Mouse (Mus musculus) lung, postnatal 14 days (tissue): ENCODE measurements around the gene Arhgef19.
A peak's percentile ranks its signal among the peaks of the same experiment; 100 is the strongest.

Experiments
- DNase-seq: peaks from one replicate; pipeline ENCODE4 v3.0.0; 2021

Arhgef19 gene

DNA sequence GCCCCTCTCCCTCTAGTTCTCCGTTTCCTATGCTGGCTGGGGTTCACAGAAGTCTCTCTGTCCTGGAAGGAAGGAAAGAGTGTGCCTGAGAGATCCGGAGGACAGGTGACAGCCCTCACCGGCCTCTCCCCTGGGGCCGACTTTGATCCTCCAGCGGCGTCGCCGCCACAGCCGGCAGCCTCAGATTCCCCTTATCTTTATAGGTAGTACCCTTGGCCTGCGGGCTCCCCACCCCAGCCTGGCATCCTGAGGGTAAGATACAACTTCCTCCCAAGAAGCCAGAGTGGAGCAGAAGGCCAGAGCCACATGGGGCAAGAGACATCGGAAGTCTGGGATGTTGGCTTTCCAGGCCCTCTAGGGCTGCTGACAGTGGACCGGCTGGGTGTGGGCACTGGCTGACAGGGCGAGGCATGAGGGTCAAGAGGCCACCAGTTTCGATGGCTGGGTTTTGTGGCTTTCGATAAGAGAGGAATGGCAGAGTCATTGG is 48.3 kb downstream of the Arhgef19 start:
- DNase-seq: no peak

DNA sequence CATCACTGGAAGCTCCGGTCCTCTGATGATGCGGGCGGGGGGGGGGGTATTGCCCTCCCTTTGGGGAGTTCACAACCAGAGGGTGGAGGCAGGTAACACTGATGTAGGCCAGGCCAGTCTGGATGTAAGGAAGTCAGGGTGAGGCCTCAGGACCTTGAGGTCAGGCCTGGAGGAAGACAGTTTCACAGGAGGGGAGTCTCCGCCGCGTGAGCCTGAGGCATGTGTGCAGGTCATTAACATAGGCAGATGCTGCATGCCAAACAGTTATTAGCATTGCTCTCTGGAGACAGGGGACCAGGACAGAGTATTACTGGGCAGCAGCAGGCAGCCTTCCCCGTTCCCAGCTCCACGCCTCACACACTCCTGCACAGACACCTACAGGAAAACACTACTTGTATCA is 48.9 kb downstream of the Arhgef19 start:
- DNase-seq: no peak

DNA sequence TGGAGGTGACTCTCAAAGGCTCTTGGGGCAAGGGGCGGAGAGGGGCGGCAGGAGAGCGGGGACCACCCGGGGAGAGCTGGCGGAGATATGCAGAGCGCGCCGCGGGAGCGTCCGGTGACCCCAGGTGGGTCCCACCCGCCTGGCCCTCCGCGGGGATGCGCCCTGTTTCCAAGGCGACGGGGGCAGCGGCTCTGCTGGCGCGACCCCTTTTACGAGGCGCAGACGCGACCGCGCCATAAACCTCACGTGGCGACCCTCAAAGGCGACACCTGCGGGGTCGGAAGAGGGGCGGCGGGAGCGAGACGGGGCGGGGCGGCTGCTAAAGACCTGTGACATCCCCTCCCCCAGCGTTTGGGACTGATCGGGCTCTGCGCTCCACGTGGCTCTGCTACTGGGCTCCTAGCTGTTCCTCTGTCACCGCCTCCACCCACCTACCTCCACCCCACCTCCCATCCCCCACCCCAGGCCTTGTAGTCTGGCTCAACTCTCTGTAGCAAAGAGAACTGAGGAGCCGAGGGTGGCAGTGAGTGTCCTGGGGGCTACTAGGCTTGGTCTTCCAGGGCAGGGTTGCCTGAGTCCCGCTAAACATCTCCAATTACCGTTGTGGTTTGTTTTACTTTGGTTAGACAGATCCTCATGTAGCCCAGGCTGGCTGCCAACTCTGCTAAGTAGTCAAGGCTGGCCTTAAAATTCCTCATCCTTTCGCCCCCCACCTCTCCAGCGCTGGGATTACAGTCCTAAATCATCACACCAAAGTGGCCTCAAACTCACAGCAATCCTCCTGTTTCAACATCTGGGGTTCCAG is 52.5 kb downstream of the Arhgef19 start:
- DNase-seq: no peak

DNA sequence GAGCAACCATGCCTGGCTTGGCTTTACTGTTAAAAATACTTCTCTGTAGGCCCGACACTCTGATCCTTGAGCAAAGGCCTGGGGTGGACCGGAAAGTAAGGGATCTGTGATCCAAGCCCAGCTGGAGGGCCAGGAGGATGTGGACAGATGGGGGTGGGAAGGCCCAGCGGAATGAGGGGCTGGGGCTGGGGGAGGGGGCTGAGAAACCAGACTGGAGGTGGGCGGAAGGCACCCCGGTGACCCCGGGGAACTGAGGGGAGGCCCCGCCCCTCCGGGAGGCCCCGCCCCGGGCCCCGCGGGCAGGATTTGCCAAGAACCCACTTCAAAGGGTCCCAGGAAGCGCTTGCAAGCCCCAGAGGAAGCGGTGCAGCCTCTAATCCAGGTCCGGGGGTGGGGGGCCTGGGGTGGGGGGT is 56.5 kb downstream of the Arhgef19 start:
- no peak for DNase-seq

DNA sequence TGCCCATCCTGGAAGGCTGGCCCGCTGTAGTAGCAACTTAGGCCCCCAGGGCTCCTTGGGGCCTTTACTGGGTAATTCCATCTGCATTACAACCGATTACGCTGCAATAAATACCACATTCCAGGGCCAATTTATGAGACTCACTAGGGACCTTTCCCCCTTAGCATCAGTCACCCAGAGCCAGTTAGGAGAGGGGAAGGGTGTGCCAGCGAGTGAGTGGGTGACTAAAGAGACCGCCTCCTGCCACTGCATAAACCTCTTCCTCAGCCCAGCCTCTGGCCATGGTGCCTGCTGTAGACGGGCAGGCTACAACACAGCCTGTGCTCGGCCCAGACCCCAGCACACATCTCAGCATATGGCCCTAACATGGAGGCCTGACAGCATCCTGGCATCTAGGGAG is 58.6 kb downstream of the Arhgef19 start:
- DNase-seq: no peak

DNA sequence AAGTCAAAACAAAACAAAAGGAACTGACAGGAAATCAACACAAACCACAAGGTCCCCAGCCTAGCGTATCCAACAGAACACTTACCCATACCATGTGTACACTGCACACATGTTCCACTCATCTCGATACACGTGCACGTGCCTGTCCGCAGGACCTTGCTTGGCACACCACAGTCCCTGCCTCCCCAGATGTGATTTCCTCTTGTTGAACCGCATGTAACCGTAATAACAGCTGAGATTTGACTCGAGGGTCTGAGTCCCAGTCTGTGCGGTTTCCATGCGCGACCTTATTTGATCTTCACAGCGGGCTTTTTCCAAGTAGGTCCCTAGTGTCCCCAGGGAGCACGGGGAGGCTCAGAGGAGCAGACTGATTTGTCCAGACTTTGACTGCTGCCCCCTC is 60.1 kb downstream of the Arhgef19 start:
- DNase-seq: no peak

DNA sequence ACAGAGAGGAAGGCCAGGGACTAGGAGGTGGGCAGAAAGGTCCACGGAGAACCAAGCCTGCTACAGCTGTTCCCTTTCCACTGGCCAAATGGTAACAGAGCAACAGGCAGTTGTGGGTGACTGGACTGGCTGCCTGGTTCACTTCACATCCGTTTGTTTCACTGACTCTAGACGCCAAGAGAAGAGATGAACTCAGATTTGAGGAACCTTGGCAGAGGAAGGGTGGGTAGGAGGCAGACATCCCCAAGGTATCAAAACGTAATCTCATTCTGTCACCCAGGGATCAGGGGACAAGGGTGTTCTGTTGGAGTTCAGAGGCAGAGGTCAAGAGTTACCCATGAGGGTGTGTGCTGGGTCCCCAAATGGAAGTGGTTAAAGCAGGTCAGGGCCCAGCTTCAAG is 60.9 kb downstream of the Arhgef19 start:
- DNase-seq: no peak

DNA sequence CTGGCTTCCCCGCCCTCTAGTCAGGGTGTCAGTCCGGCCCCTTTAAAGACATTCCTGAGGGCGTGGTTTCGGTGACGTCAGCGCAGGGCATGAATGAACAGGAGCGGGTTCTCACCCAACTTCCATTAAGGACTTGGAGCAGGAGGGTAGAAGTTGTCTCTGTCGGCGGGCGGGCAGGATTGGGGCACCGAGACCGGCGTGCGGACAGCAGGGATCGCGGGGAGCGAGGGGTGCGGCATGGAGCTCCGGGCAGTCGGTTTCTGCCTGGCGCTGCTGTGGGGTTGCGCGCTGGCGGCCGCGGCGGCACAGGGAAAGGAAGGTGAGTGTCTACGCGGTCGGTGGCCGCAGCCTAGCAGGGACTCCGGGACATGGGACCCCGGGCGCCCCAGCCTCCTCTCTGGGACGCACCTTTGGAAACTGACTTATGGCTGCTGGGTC is 61.8 kb downstream of the Arhgef19 start, which contains the start of gene Epha2:
Epha2 (plus strand) TSS at position 125 of the 438 bp plus-strand sequence.
- peak; percentile 96 for DNase-seq

DNA sequence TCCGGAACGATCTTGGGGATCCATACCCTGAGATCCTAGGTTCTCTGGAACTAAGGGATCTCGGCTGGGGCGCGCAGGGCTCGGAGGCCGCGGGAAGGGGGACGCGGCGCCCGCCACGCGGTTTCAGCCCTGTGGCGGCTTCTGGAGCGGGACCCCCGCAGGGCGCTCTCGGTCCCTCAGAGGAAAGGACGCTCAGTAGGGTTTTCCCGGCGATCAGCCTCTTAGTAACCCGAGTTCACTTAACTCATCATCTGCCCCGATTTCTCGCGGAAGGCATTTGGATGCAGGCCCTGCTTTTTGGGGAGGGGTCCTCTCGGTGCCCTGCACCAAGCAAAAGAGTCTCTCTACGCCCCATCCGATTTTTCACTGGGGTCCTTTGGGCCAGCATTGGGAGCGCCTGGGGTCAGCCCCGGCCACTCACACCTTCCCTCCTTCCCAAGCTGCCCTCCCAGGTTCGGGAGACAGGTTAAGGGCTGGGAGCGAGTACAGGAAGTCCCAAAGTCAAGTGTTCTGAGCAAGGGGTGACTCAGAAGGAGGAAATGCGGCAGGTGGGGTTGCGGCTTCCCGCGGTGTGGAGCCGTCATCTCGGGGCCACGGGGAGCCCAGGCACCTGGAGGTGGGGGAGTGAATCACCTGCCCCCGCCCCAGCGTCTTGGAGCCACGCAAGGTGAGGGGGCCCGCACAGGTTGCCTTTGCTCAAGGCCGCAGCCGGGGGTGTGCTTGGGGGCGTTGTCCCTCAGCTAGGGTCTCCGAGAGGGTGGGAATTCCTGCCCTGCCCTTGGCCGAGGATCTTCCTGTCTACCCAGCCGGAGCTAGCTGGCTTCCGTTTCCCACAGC is 62.5 kb downstream of the Arhgef19 start:
- peak; percentile 65 for DNase-seq

DNA sequence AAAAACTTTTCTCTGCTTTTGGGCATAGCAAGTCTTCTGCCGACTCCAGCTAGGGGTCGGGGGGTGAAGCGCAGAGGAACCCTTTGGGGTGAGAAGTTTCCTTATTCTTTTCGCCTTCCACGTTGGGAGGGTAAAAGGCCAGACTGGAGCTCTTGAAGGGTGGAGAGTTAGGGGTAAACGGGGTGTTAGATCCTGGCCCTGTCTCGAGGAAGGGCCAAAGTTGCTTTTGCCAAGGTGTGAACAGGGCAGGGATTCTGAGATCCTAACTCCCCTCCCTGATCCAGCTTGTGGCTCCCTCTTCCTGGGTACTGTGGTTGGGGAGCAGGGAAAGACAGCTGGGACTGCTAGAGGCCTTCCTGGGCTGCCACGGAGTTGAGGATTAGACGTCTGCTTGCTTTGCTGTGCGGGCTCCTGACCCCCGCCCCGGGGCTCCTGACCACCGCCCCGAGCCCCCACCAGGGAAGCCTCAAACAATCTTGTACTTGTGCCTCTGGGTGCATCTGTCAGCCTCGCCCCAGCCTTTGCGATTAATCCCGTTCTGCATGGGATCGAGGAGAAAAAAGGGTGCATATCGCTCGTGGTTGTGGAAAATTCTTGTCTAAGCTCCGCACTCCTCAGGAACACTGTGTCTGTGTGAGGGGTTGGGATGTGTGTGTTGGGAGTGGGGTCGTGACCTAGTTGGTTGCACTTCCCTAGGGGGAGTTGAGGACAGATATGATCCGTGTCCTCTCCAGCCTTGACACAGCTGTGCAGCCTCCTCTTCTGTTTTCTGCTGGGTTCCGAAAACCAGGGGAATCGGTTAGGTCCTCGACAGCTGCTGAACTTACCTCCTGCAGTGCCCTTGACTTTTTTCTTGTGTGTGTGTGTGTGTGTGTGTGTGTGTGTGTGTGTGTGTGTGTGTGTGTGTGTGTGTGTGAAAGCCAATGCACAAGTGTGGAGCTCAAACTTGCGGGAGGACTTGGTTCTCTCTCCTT is 63.4 kb downstream of the Arhgef19 start:
- no peak for DNase-seq

DNA sequence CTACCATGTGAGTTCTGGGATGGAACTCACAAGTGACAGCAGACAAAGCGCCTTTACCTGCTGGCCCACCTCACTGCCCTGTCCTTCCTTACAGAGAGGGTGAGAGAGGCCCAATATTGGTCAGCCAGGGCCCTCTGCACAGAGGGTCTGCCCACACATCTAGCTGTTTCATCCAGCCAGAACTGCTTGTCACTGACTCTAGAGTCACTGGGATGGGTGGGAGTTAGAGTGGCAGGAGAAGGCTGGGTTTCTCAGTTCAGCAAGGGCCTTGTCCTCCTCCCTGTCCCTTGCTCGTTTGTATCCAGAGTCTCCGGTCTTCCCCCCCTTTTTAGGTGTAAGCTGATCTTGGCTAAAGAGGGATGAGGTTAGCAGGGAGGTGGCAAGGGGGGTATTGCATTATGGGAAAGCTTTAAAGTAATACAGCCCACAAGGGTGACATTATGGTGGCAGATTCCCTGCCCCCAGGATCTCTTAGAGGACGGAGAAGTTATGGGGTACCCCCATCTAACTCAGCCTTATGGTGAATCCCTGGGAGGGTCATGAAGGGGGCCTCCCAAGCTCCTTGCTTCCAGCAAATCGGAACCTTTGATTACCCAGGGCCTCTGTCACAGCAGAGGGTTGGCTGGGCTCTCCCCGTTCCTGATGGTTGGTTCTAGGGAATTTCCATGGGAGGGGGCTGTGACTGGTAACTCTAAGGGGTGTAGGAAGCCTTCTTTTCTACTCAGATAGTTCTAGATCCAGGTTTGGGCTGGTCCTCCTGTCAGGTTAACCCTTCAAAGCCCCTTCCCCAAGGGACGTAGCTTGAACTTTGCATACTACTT is 64.3 kb downstream of the Arhgef19 start:
- no peak for DNase-seq

DNA sequence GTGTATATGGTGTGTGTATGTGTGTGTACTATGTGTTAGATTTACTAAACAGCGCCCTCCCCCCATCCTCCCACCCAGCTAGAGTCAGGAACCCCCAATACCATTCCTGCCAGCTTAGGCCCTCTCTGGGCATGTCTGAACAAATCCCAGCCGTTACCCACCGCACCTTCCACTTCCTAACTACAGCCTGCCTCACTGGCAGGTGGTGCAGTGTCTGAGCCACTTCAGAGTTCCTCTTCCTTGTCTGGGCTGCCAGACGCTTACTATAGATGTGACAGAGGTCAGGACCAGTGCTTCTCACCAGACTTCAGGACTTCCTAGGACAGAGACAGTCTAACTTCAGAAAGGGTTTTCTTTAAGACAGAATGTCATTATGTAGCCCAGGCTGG is 64.9 kb downstream of the Arhgef19 start:
- DNase-seq: no peak

DNA sequence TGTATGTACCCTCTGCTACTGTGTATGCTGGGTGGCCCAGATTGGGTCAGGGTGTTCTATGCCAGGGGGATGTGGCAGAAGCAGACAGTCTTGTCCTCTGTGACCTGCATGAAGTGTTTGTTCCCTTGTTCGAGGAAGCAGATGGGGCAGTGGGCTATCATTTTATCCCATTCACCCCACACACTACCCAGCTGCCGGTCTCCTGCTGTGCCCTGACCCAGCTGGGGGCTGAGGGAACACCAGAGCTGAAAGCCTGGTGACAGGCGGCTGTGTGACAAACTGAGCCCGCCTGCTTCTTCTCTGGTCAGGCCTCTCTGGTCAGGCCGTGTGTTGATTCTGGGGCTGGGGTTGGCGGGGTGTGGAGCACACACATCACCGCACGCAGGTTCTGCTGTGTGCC is 66.8 kb downstream of the Arhgef19 start:
- DNase-seq: no peak
